ENCODE assay signal across 8 mouse cellular contexts in genomic region chr10:127262548-127263398, GRCm38 (mm10). TPM values are rescaled to one million over a fixed set of nuclear protein-coding genes. Genes with fewer than 3 reads are reported as not detected.
DNase-seq lines count a peak whose midpoint lies in the region; ATAC-seq lines count a peak whose summit lies in the region.

Gene Kif5a, minus strand, starts transcription at chr10:127263348.

- peaks cover 46% of the 10 kb centered on the region for H3K27me3 ChIP-seq in heart, embryonic 15.5 days
- peaks cover 47% of the 10 kb centered on the region for H3K27me3 ChIP-seq in forebrain, embryonic 10.5 days (ENCODE audit: poor library complexity, severe bottlenecking)
- H3K27me3 ChIP-seq in kidney, embryonic 14.5 days (ENCODE audit: control insufficient read depth, insufficient read depth, low read length): peaks cover 24% of the 10 kb centered on the region
- peaks cover 12% of the 10 kb centered on the region for H3K27me3 ChIP-seq in limb, embryonic 15.5 days
- H3K27me3 ChIP-seq in neural tube, embryonic 14.5 days (ENCODE audit: control insufficient read depth, insufficient read depth, low read length): no peaks in the 10 kb centered on the region

- no peak within 1 kb of the TSS for H3K27ac ChIP-seq in heart, embryonic 15.5 days
- H3K27ac ChIP-seq in forebrain, embryonic 10.5 days: peak within 1 kb of the TSS; percentile 79
- no peak within 1 kb of the TSS for H3K27ac ChIP-seq in kidney, embryonic 14.5 days (ENCODE audit: low read depth, low read length)
- H3K27ac ChIP-seq in limb, embryonic 15.5 days: no peak within 1 kb of the TSS
- H3K27ac ChIP-seq in neural tube, embryonic 14.5 days (ENCODE audit: low read depth, low read length): peak within 1 kb of the TSS; percentile 83

- H3K4me3 ChIP-seq in heart, embryonic 15.5 days: peak within 1 kb of the TSS; percentile 51
- peak within 1 kb of the TSS; percentile 61 for H3K4me3 ChIP-seq in forebrain, embryonic 10.5 days
- H3K4me3 ChIP-seq in kidney, embryonic 14.5 days (ENCODE audit: low read length): peak within 1 kb of the TSS; percentile 42
- H3K4me3 ChIP-seq in limb, embryonic 15.5 days: peak within 1 kb of the TSS; percentile 51
- H3K4me3 ChIP-seq in neural tube, embryonic 14.5 days (ENCODE audit: low read depth, low read length): peak within 1 kb of the TSS; percentile 54

- H3K4me1 ChIP-seq in heart, embryonic 15.5 days (replicated peaks): peaks cover 16% of the 10 kb centered on the region
- H3K4me1 ChIP-seq in forebrain, embryonic 10.5 days: peaks cover 37% of the 10 kb centered on the region
- peaks cover 11% of the 10 kb centered on the region; the same call in 1 of the 2 replicates for H3K4me1 ChIP-seq in kidney, embryonic 14.5 days (ENCODE audit: control insufficient read depth, insufficient read depth, low read length)
- H3K4me1 ChIP-seq in limb, embryonic 15.5 days: peaks cover 20% of the 10 kb centered on the region
- peaks cover 45% of the 10 kb centered on the region for H3K4me1 ChIP-seq in neural tube, embryonic 14.5 days (ENCODE audit: control insufficient read depth, insufficient read depth, low read length)

- DNase-seq in heart, postnatal 4 days: no peak
- DNase-seq in adrenal gland, postnatal 4 days (ENCODE audit: low spot score in 2 of 2): no peak
- peak; percentile 51 for DNase-seq in forebrain, embryonic 10.5 days (ENCODE audit: extremely low spot score, low spot score)
- DNase-seq in ovary, postnatal 10 days (ENCODE audit: low spot score): no peak

- H3K9me3 ChIP-seq in heart, embryonic 15.5 days (replicated peaks): no peaks in the 10 kb centered on the region
- H3K9me3 ChIP-seq in forebrain, embryonic 10.5 days: no peaks in the 10 kb centered on the region
- H3K9me3 ChIP-seq in kidney, embryonic 14.5 days (ENCODE audit: control insufficient read depth, low read length): no peaks in the 10 kb centered on the region
- H3K9me3 ChIP-seq in limb, embryonic 15.5 days: no peaks in the 10 kb centered on the region
- no peaks in the 10 kb centered on the region for H3K9me3 ChIP-seq in neural tube, embryonic 14.5 days (ENCODE audit: control insufficient read depth, low read length)

- peak within 1 kb of the TSS; percentile 46 for H3K9ac ChIP-seq in heart, embryonic 15.5 days
- peak within 1 kb of the TSS; percentile 40; the same call in 1 of the 2 replicates for H3K9ac ChIP-seq in kidney, embryonic 14.5 days (ENCODE audit: low read depth, low read length)
- peak within 1 kb of the TSS; percentile 44 for H3K9ac ChIP-seq in limb, embryonic 15.5 days
- H3K9ac ChIP-seq in neural tube, embryonic 14.5 days (replicated peaks; ENCODE audit: low read depth, low read length): peak within 1 kb of the TSS; percentile 69

- no peak for ATAC-seq in heart, embryonic 15.5 days (replicated peaks; ENCODE audit: insufficient number of reproducible peaks, insufficient read depth, low FRiP score, low read depth)
- ATAC-seq in kidney, embryonic 14.5 days (ENCODE audit: low FRiP score, low TSS enrichment): no peak
- ATAC-seq in limb, embryonic 15.5 days (ENCODE audit: insufficient number of reproducible peaks, low FRiP score, low TSS enrichment, low read depth): no peak
- peak; percentile 47 for ATAC-seq in neural tube, embryonic 14.5 days (ENCODE audit: low read depth)

- H3K4me2 ChIP-seq in heart, embryonic 15.5 days: peak within 1 kb of the TSS; percentile 92
- H3K4me2 ChIP-seq in kidney, embryonic 14.5 days (replicated peaks; ENCODE audit: low read depth, low read length): peak within 1 kb of the TSS; percentile 87
- H3K4me2 ChIP-seq in limb, embryonic 15.5 days: peak within 1 kb of the TSS; percentile 95
- peak within 1 kb of the TSS; percentile 85 for H3K4me2 ChIP-seq in neural tube, embryonic 14.5 days (ENCODE audit: low read depth, low read length)

- WGBS in heart, embryonic 15.5 days: 2% methylated on average over 46 of the region's 53 CpGs
- WGBS in forebrain, embryonic 10.5 days: 1% methylated on average over 53 of the region's 53 CpGs
- WGBS in kidney, embryonic 14.5 days: 1% methylated on average over 45 of the region's 53 CpGs
- WGBS in limb, embryonic 15.5 days: under 1% methylated on average over 53 of the region's 53 CpGs
- 2% methylated on average over 45 of the region's 53 CpGs for WGBS in neural tube, embryonic 14.5 days

- H3K36me3 ChIP-seq in heart, embryonic 15.5 days: no peaks in the 10 kb centered on the region
- H3K36me3 ChIP-seq in forebrain, embryonic 10.5 days (replicated peaks): no peaks in the 10 kb centered on the region
- no peaks in the 10 kb centered on the region for H3K36me3 ChIP-seq in kidney, embryonic 14.5 days (ENCODE audit: control insufficient read depth, insufficient read depth, low read length)
- H3K36me3 ChIP-seq in limb, embryonic 15.5 days: no peaks in the 10 kb centered on the region
- no peaks in the 10 kb centered on the region for H3K36me3 ChIP-seq in neural tube, embryonic 14.5 days (ENCODE audit: control insufficient read depth, insufficient read depth, low read length)

RNA-seq across cellular contexts. Expression of gene Kif5a, which starts in this region (rescaled TPM):
- 0.35 and 2.3 TPM in 2 replicates for polyA plus RNA-seq in heart, embryonic 15.5 days (2015; fragmentation: Nextera tagmentation; extraction: Ambion mirVana)
- 1 to 10 TPM in 1 of 2 experiments, under 1 TPM in 1; 0.70 to 1.2 TPM for total RNA-seq in heart, postnatal 4 days (2021)
- 10 to 100 TPM; 23.5 to 28.4 TPM for total RNA-seq in adrenal gland, postnatal 4 days (2021)
- 6.6 and 7.9 TPM in 2 replicates for polyA plus RNA-seq in forebrain, embryonic 10.5 days (2016; fragmentation: Nextera tagmentation; extraction: Ambion mirVana)
- polyA plus RNA-seq in kidney, embryonic 14.5 days (2014; fragmentation: Nextera tagmentation; extraction: Ambion mirVana): 0.37 and 0.57 TPM in 2 replicates
- 2.5 TPM in 2 replicates for polyA plus RNA-seq in limb, embryonic 15.5 days (2015; fragmentation: Nextera tagmentation; extraction: Ambion mirVana)
- 117 and 147 TPM in 2 replicates for polyA plus RNA-seq in neural tube, embryonic 14.5 days (2014; fragmentation: Nextera tagmentation; extraction: Ambion mirVana)

Comparison
In these comparisons a context has a peak if more than half of its experiments do, and no peak if none do; other contexts are left out.
1. RNA of gene Kif5a (total RNA-seq): 23.5 to 28.4 TPM in adrenal gland, postnatal 4 days; 0.70 to 1.2 TPM in heart, postnatal 4 days; every median in the first group is over 10 times any median in the second.
2. RNA of gene Kif5a (polyA plus RNA-seq): 117 to 147 TPM in neural tube, embryonic 14.5 days; 6.6 to 7.9 TPM in forebrain, embryonic 10.5 days, 2.5 TPM in limb, embryonic 15.5 days, 0.37 to 0.57 TPM in kidney, embryonic 14.5 days and 0.35 to 2.3 TPM in heart, embryonic 15.5 days; every median in the first group is over 10 times any median in the second.
3. H3K27ac ChIP-seq: peak in forebrain, embryonic 10.5 days (single experiment) and neural tube, embryonic 14.5 days (single experiment); none in heart, embryonic 15.5 days (single experiment), kidney, embryonic 14.5 days (single experiment) and limb, embryonic 15.5 days (single experiment).
4. Peak in every context shown above with its lines, with median percentiles within 50 percentile points of each other: H3K4me2 ChIP-seq, H3K4me3 ChIP-seq and H3K9ac ChIP-seq.